Mouse (Mus musculus) myocyte (in vitro differentiated cells): ENCODE data around the gene Gm28036.

Experiments
- CEBPB ChIP-seq: IDR thresholded peaks from 2 replicates; pipeline ENCODE4 v1.6.1; 2011; ENCODE audit warnings: mild to moderate bottlenecking, moderate library complexity; ENCODE audit not compliant: poor library complexity, insufficient read depth, severe bottlenecking
- E2F4 ChIP-seq: IDR thresholded peaks from one replicate; pipeline ENCODE4 v1.6.1; 2011; ENCODE audit warnings: mild to moderate bottlenecking, control low read depth, moderate library complexity; ENCODE audit not compliant: insufficient read depth
- MAX ChIP-seq: IDR thresholded peaks from one replicate; pipeline ENCODE4 v1.6.1; 2011; ENCODE audit warnings: low read depth, mild to moderate bottlenecking, control low read depth
- MYOD1 ChIP-seq, 3 experiments: IDR thresholded peaks; one replicate each; pipeline ENCODE4 v1.6.1; 2011; ENCODE audit warnings: control low read depth in 2 of 3, low read depth in 2 of 3, mild to moderate bottlenecking in 2 of 3, moderate library complexity in 1 of 3; ENCODE audit not compliant: insufficient read length in 2 of 3, control insufficient read depth in 1 of 3
- MYOG ChIP-seq, 3 experiments: IDR thresholded peaks; one replicate each; pipeline ENCODE4 v1.6.1; 2011; ENCODE audit warnings: control low read depth in 2 of 3, low read depth in 2 of 3, mild to moderate bottlenecking in 2 of 3; ENCODE audit not compliant: insufficient read length in 2 of 3, control insufficient read depth in 1 of 3, insufficient read depth in 1 of 3
- POLR2A ChIP-seq: IDR thresholded peaks from one replicate; pipeline ENCODE4 v1.6.1; 2011; ENCODE audit warnings: low read depth, mild to moderate bottlenecking, control low read depth, moderate library complexity; ENCODE audit not compliant: insufficient read length
- POLR2AphosphoS2 ChIP-seq: IDR thresholded peaks from one replicate; pipeline ENCODE4 v1.6.1; 2011; ENCODE audit warnings: low read depth, control low read depth; ENCODE audit not compliant: insufficient read length
- REST ChIP-seq: IDR thresholded peaks from one replicate; pipeline ENCODE4 v1.6.1; 2011; ENCODE audit warnings: mild to moderate bottlenecking, control low read depth, moderate library complexity; ENCODE audit not compliant: insufficient read depth, insufficient read length
- SRF ChIP-seq: IDR thresholded peaks from one replicate; pipeline ENCODE4 v1.6.1; 2011; ENCODE audit warnings: low read depth; ENCODE audit not compliant: control insufficient read depth, insufficient read length
- TCF12 ChIP-seq: IDR thresholded peaks from one replicate; pipeline ENCODE4 v1.6.1; 2011; ENCODE audit warnings: mild to moderate bottlenecking, control low read depth; ENCODE audit not compliant: poor library complexity, insufficient read depth, severe bottlenecking
- TCF3 ChIP-seq: IDR thresholded peaks from one replicate; pipeline ENCODE4 v1.6.1; 2011; ENCODE audit warnings: low read depth, control low read depth; ENCODE audit not compliant: insufficient read length
- USF1 ChIP-seq: IDR thresholded peaks from one replicate; pipeline ENCODE4 v1.6.1; 2011; ENCODE audit warnings: low read depth, mild to moderate bottlenecking, control low read depth, moderate library complexity

GRCm38 (mm10) chr2:156145486-156146130 lies 18.7 kb upstream of the Gm28036 start:
- TF ChIP-seq CEBPB = no peak
- TF ChIP-seq TCF12 = no peak
- TF ChIP-seq MYOD1 (IDR thresholded peaks at IDR 0.05; ENCODE audit: control insufficient read depth in 1 of 3, insufficient read length in 2 of 3, low read depth in 2 of 3) = no peak
- no peak for TF ChIP-seq POLR2A
- TF ChIP-seq USF1 = no peak
- TF ChIP-seq POLR2AphosphoS2 = peak; percentile 69
- no peak for TF ChIP-seq E2F4
- no peak for TF ChIP-seq SRF
- TF ChIP-seq REST = no peak
- TF ChIP-seq MYOG (IDR thresholded peaks at IDR 0.05; ENCODE audit: control insufficient read depth in 1 of 3, insufficient read depth in 1 of 3, insufficient read length in 2 of 3, low read depth in 2 of 3) = no peak
- no peak for TF ChIP-seq MAX
- TF ChIP-seq TCF3 = no peak
